In genomic region chr5:134182735-134183134, GRCm38 (mm10) we compare ENCODE assay signal across 8 mouse cellular contexts. TPM values are rescaled to one million over a fixed set of nuclear protein-coding genes. Genes with fewer than 3 reads are reported as not detected.
DNase-seq lines count a peak whose midpoint lies in the region; ATAC-seq lines count a peak whose summit lies in the region.

No protein-coding gene starts in this region.

- 40% methylated on average over 4 of the region's 4 CpGs for WGBS in heart, embryonic 16.5 days
- 66% methylated on average over 4 of the region's 4 CpGs for WGBS in midbrain, embryonic 11.5 days

- H3K27ac ChIP-seq in heart, embryonic 16.5 days (ENCODE audit: low read length) = peak overlapping the region; percentile 93; the same call in 1 of the 2 replicates
- no peak overlapping the region for H3K27ac ChIP-seq in midbrain, embryonic 11.5 days (ENCODE audit: low read depth, low read length)

- no peak for ATAC-seq in heart, embryonic 16.5 days (replicated peaks; ENCODE audit: extremely low read depth, insufficient read depth, low FRiP score)
- ATAC-seq in midbrain, embryonic 11.5 days (ENCODE audit: low FRiP score) = no peak

- H3K9me3 ChIP-seq in heart, embryonic 16.5 days (replicated peaks; ENCODE audit: control insufficient read depth, low read length) = peaks cover 4% of the 10 kb centered on the region; the same call in 1 of the 2 replicates
- no peaks in the 10 kb centered on the region for H3K9me3 ChIP-seq in midbrain, embryonic 11.5 days (ENCODE audit: control insufficient read depth, low read length)

- peak overlapping the region; percentile 93 for H3K4me2 ChIP-seq in heart, embryonic 16.5 days (ENCODE audit: low read depth, low read length)
- peak overlapping the region; percentile 47 for H3K4me2 ChIP-seq in midbrain, embryonic 11.5 days

- no peaks in the 10 kb centered on the region for H3K36me3 ChIP-seq in heart, embryonic 16.5 days (ENCODE audit: control insufficient read depth, insufficient read depth)
- no peaks in the 10 kb centered on the region for H3K36me3 ChIP-seq in midbrain, embryonic 11.5 days (ENCODE audit: control insufficient read depth, insufficient read depth, low read length)

- no peaks in the 10 kb centered on the region for H3K27me3 ChIP-seq in heart, embryonic 16.5 days (ENCODE audit: control insufficient read depth, insufficient read depth, low read length)
- H3K27me3 ChIP-seq in midbrain, embryonic 11.5 days (ENCODE audit: control insufficient read depth, insufficient read depth, low read length) = no peaks in the 10 kb centered on the region

- no peak overlapping the region for H3K9ac ChIP-seq in heart, embryonic 16.5 days (ENCODE audit: low read length)
- peak overlapping the region; percentile 93; the same call in 1 of the 2 replicates for H3K9ac ChIP-seq in midbrain, embryonic 11.5 days (ENCODE audit: low read length)

- DNase-seq in 416B (ENCODE audit: low read depth) = peak; percentile 49
- DNase-seq in adrenal gland, adult 8-10 months = peak; percentile 51
- DNase-seq in kidney, postnatal 10 days = peak; percentile 22
- DNase-seq in midbrain, embryonic 11.5 days (ENCODE audit: low spot score, missing footprints) = no peak
- no peak for DNase-seq in layer of hippocampus, adult 8-10 months (ENCODE audit: low spot score in 2 of 2)
- no peak for DNase-seq in spleen, adult 18-20 months
- DNase-seq in left cerebral cortex, adult 9 months (ENCODE audit: low spot score in 2 of 2) = no peak

- H3K4me1 ChIP-seq in heart, embryonic 16.5 days (ENCODE audit: control insufficient read depth, insufficient read depth, low read length) = peaks cover 18% of the 10 kb centered on the region
- peaks cover 10% of the 10 kb centered on the region; the same call in 1 of the 2 replicates for H3K4me1 ChIP-seq in midbrain, embryonic 11.5 days (ENCODE audit: control insufficient read depth, insufficient read depth, low read length)

- no peak overlapping the region for H3K4me3 ChIP-seq in heart, embryonic 16.5 days (ENCODE audit: low read length)
- H3K4me3 ChIP-seq in midbrain, embryonic 11.5 days (ENCODE audit: low read depth, low read length) = peak overlapping the region; percentile 74

RNA-seq across cellular contexts. Expression of gene Gtf2ird2, which starts 1.1 kb away (rescaled TPM):
- total RNA-seq in adrenal gland, adult 8-10 months (2022) = 10 to 100 TPM; 10.4 to 19.9 (median 14.2) TPM
- polyA plus RNA-seq in heart, embryonic 16.5 days (2015; fragmentation: Nextera tagmentation; extraction: Ambion mirVana) = 5.0 and 6.7 TPM in 2 replicates
- polyA plus RNA-seq in midbrain, embryonic 11.5 days (2014; fragmentation: Nextera tagmentation; extraction: Ambion mirVana) = 6.6 and 7.4 TPM in 2 replicates
- total RNA-seq in layer of hippocampus, adult 8-10 months (2022) = 10 to 100 TPM; 16.1 to 19.6 (median 16.4) TPM

RNA-seq across cellular contexts. Expression of gene Rcc1l, which starts 6.2 kb away (rescaled TPM):
- total RNA-seq in adrenal gland, adult 8-10 months (2022) = 10 to 100 TPM; 34.6 to 43.1 (median 37.8) TPM
- 23.1 and 25.1 TPM in 2 replicates for polyA plus RNA-seq in heart, embryonic 16.5 days (2015; fragmentation: Nextera tagmentation; extraction: Ambion mirVana)
- 24.5 and 27.5 TPM in 2 replicates for polyA plus RNA-seq in midbrain, embryonic 11.5 days (2014; fragmentation: Nextera tagmentation; extraction: Ambion mirVana)
- total RNA-seq in layer of hippocampus, adult 8-10 months (2022) = 10 to 100 TPM; 15.6 to 18.8 (median 16.9) TPM

RNA-seq across cellular contexts. Expression of gene Ncf1, which starts 46.7 kb away (rescaled TPM):
- 10 to 100 TPM in 1 of 4 experiments, 1 to 10 TPM in 3; 6.7 to 10.7 (median 8.3) TPM for total RNA-seq in adrenal gland, adult 8-10 months (2022)
- polyA plus RNA-seq in heart, embryonic 16.5 days (2015; fragmentation: Nextera tagmentation; extraction: Ambion mirVana) = 3.0 and 3.5 TPM in 2 replicates
- 2.0 and 3.1 TPM in 2 replicates for polyA plus RNA-seq in midbrain, embryonic 11.5 days (2014; fragmentation: Nextera tagmentation; extraction: Ambion mirVana)
- 10 to 100 TPM in 2 of 4 experiments, 1 to 10 TPM in 2; 6.3 to 25.6 (median 14.7) TPM for total RNA-seq in layer of hippocampus, adult 8-10 months (2022)

Comparison
In these comparisons a context has a peak if more than half of its experiments do, and no peak if none do; other contexts are left out.
1. DNase-seq: peak in 416B (single experiment), adrenal gland, adult 8-10 months (single experiment) and kidney, postnatal 10 days (single experiment); none in midbrain, embryonic 11.5 days (single experiment), layer of hippocampus, adult 8-10 months (0 of 2), spleen, adult 18-20 months (0 of 2) and left cerebral cortex, adult 9 months (0 of 2).